Mouse (Mus musculus): ENCODE results near the gene Spc25.

Gene Spc25

DNA sequence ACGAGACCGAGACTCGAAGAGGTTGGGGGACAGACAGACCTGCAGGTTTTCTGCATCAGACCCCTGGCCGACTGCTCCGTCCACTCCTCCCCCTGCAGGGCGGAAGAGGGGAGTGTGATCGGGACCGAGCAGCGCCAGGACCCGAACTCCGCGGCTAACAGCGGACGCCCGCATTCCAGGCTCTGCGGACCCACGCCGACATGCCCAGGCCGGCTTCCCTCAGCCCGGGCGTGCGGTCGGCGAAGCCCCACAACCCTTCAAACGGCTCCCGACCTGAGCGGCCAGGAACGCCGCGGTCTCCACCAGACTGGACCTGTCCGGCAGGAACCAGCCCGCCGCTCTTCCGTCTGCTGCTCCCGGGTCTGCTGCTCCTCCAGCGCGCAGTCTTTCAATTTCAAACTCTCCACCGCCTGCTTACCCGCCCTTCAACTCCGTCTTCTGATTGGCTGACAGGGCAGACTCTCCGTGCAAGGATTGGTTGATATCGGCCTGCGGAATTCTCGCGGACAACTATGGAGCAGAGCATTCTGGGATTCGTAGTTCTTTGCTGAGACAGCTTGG, at the start of gene Spc25:
TSS of gene Spc25 (minus strand) at position 404 of the 561 bp plus-strand sequence.
- peak; percentile 84 for DNase-seq (ENCODE audit: low read depth, low spot score)

DNA sequence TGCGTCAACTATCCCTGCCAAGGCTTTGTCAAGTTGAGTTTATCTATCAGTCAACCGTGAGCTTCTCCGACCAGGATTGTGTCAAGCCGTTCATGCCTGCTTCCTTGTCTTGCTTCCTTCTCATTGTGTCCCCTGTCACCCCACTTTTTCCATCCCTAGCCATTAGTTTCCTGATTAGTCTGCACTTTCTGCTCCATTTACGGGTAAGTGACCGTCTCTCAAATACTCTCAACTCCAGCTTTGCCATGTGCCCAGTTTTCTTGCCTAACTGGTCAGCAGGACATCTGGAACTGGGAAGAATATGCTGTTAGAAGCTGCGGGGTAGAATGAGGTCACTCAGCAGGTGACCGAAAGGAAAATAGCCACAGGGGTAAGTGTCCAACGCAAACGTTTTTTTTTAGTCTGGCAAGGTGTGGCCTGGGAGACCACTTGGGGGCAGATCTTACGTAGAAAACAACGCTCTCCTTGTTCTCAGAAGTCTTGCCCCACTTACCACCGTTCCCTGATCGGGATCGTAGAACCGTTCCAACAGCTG, 42.3 kb upstream of the Spc25 start:
- DNase-seq (ENCODE audit: low read depth, low spot score): no peak

DNA sequence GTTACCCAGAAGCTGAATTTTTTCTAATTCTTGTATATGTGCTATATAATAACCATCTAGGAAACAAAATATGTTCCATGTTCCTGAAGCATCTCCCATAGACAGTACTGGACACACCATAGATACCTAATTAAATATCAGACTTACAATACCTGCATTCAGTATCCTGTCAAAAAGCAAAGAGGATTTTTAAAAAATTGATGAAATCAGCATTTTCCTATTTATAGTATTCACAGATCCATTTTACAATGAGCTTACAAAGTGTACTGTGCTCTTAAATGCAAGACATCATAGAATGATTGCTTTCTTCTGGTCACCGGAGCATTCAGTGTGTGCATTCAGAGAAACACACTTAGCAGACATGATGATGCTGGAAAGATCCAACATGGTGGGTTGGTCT, 41.1 kb upstream of the Spc25 start:
- DNase-seq (ENCODE audit: low read depth, low spot score): no peak

DNA sequence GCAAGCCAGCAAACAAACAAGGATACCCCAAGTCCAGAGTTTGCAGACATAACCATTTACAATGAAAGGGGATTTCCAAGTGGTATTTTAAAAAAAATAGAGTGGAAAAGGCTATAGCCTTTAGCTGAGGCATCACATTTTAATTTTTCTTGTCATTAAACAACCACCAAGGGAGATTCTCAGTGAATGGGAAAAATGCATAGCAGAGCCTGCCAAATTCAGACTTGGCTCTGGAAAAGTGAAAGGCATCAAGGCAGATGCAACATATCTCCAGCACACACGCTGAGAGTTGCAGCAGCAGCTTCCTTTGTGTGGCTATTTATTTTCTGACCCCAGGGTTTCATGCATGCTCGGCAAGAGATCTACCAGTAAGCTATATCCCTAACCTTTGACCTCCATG, 38.9 kb upstream of the Spc25 start:
- DNase-seq (ENCODE audit: low read depth, low spot score): no peak

DNA sequence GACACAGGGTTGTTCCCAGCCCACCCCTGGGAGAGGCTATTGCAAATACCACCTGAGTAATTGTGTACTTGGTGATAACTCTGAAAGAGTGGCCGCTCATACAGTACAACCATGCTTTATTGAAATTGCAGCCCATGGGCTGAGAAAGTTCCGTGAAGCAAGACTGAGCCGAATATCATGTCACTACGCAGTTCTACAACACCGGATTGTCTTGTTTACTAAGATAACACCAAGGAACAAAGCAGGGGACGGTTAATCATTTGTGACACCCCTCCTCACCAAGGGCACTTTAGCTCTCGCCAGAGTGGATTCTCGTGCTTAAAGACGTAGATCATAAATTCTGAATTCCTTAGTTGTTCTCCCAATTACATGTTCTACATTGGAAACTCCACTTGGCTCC, 33.3 kb upstream of the Spc25 start:
- DNase-seq (ENCODE audit: low read depth, low spot score): no peak

DNA sequence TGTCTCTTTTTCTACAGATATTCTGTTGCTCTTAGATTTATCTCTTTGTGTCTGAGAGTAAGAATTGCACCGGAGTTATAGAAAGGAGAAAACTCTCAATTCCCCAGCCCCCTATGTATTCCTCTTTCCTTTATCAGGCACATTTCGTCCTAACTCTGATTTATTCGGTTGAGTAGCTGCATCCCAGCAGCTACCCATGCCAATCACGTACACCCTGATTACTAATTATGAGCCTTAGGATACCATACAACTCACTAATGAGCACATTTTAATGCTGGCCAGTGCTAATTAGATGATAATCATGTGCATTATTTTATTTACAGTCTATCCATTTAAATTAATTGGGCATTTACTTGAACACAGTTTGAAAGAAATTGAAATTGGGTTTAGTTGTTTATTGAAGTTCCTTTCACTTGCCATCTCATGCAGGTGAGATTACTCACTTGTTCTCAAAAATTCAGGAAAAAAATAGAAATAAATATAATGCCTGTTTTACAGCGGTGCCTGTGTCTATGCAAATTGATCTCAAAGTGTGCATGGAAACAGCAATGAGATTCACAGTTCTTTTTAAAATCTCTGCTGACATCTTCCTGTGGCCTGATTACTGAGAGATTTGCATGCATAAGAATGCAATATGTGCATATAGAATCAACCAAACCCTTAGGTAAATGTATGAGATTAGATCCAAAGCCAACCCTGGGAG, 29.1 kb upstream of the Spc25 start:
- no peak for DNase-seq (ENCODE audit: low read depth, low spot score)

DNA sequence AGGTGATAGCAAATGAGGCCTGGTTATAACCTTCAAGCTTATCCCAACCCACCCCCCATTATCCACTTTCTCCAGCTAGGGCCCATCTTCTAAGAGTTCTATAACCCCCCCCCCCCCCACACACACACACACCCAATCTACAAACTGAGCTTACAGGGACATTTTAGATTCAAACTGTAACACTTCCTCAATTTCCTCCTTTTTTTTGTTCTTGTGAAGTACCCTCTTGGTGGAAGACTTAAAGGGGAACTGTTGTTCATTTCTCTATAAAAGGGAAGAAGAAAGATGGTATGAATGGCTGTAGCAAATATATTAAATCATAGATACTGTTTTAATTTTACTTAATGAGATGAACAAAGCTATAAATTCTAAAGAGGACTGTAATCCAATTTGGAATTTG, 26.1 kb upstream of the Spc25 start:
- DNase-seq (ENCODE audit: low read depth, low spot score): no peak

DNA sequence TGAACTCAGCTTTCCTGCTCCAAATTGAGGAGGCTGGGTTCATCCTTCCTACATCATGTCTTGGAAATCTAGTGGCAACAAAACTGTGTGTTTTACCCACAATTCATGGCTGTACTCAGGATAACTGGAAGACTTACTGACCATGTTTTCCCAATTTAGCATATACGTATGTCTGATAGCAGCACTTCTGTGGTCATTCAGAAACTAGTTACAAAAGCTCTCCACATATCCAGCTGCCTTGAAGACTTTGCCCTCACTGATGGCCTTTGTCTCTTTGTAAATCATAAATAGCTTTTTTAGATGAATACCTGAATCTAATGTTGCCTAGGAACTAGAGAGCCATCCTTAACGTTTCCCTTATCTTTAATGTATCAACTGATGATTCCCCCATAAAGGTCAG, 24.1 kb upstream of the Spc25 start:
- no peak for DNase-seq (ENCODE audit: low read depth, low spot score)

DNA sequence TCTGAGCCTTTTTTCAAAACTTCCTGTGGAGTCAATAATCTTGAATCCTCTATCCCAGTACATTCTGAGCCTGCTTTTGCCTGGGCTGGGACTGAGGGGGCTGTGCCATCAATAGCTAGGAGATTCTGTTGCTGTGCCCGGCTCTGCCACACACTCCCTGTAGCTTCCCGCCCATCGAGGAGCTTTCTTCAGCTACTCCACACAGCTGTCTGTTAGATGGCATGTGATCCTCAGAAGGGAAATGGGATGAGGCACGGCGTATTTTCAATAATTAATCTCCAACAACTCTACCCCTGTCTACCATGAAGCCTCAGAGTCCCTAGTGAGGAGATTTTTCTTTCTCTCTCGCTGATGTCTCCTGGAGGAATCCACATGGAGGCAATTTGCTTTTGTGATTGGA, 22.6 kb upstream of the Spc25 start:
- no peak for DNase-seq (ENCODE audit: low read depth, low spot score)

DNA sequence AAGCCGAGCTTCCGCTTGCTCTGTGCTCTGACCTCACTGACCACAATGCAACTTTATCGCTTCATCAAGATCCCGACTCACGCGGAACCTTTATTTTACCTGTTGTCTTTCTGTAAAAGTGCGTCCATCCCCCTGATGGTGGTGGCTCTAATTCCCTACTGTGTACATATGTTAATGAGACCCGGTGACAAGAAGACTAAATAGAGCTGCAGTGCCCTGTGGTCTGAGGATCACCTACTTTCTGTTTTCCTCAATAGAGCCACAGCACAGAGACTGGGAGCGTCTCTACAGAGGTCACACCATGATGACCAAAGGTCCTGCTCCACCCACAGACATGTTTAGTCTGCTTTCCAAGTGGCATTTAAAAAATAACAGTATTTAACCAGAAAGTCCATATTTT, 20.9 kb upstream of the Spc25 start:
- no peak for DNase-seq (ENCODE audit: low read depth, low spot score)

DNA sequence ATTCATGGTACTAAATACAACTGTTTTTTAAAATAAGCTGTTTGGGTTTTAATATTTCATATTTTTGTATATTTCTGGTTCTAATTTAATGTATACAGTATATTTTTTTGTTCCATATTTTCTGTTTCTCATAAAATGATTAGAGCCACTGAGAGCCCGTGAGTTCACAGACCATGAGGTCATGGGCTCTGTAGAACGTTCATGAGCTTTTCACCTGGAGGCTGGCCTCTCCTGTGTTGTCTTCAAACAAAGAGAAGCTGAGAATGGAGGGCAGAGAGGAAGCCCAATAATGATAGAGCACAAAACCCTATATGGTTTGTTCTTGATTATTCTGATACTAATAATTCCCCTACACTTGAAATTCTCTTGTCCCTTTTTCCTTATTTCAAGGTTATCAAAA, 18.7 kb upstream of the Spc25 start:
- DNase-seq (ENCODE audit: low read depth, low spot score): no peak

DNA sequence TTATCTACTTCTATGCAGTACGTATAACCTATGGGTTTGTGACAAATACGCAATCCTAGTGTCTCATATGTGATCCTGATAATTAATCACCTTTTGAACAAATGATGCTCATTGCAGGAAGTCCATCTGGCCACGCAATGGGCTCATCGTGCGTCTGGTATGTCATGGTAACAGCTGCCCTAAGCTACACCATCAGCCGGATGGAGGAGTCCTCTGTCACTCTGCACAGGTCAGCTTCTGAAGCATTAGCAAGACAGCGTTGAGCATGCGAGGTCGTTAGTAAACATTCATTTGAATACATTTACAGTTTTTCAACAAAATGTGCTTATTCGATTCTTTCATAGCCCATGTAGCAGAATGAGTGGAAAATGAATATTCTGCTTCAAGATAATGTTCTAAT, 16.8 kb upstream of the Spc25 start:
- DNase-seq (ENCODE audit: low read depth, low spot score): no peak

DNA sequence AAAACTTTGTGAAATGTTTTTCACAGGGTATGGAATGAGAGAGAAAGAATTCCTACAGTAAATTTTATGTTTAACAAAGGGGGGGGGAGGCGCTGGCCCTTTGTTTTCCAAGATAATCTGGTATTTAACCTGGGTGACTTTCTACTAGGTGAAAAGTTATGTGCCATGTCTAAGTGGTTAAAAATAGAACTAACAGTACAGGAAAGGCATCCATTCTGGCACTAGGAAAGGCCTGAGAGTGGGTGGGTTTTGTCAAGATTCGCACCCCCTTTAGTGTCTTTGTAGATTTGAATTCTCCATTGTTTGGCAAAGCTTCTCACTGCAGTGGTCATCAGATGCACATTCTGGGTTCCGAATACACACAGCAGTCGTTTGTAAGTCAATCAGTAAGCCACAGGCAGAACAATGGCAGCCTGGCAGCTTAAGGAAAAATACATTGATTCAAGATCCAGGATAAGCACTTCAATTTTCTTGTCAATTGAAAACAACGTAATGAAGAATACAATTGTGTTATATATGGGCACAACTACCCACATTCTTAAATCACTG, 15.9 kb upstream of the Spc25 start:
- DNase-seq (ENCODE audit: low read depth, low spot score): no peak

DNA sequence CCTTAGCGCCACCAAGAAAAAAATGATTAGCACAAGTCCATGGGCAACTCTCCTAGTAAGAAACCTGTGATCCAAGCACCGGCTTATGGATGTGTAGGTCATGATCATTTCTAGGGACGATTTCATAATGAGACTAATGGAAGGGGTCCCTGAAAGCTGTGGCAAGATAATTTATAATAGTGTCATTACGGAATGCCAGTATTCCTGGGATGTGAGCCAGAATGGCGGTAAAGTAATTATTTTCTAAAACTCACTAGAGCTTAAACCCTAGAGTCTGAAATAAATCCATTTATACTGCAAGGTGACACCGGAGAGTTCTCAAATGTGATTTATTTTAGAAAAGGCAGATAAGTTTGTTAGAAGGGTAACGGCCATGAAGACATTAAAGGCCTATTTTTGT, 9.2 kb upstream of the Spc25 start:
- DNase-seq (ENCODE audit: low read depth, low spot score): no peak

DNA sequence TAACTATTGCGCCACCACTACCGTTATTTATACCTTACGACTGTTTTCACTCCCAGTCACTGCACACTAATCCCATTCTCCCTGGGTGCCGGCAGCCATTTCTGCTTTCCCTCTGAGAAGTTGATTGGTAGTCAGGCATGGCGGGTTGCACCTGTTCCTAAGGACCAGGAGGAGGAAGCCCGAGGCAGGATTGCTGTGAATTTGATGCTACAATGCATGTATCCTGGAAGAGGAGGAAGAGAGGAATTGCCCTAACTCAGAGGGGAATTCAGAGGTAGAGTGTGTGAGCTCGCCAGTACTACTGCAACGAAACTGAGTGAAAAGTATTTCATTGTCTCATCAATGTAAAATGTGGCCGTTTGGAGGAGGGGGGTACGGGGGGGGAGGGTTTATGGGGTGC, 6.7 kb upstream of the Spc25 start:
- DNase-seq (ENCODE audit: low read depth, low spot score): no peak

DNA sequence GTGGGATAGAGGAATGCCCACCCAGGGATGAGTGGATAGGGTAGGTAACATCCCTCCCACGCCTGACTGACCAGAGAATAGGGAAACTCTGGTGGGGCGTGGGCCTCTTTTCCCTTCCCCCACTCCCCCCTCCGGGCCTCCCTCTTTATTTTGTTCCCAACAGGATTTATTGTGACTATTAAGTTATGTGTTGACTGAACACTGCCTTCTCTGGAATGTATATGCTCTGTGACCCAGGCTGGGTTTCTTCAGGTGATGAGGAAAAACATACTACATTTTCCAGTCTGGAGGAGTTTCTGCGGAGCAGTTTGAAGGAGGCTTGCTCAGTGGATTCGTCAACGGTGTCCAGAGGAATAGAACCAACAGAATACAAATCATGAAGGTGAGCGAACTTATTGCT, 4.8 kb upstream of the Spc25 start, which contains the start of gene G6pc2:
TSS of gene G6pc2 (plus strand) at position 301 of the 400 bp plus-strand sequence.
- DNase-seq (ENCODE audit: low read depth, low spot score): no peak

DNA sequence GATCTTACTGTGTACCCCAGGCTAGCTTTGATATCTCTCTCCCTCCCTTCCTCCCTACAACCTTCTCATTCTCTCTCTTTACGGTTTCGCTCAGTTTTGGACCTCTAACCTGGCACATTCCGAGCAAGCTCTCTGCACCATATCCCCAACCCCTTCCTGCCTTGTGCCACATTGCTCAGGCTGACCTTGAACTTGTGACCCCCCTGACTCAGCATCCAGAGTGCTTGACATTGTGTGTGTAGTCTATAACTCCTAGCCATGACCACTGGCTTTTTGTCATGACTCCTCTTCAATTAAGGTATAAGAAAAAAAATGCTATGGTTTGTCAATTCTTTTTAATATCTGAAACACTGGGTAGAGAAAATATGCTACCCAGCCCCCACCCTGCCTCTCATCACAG, 3.7 kb upstream of the Spc25 start:
- no peak for DNase-seq (ENCODE audit: low read depth, low spot score)

DNA sequence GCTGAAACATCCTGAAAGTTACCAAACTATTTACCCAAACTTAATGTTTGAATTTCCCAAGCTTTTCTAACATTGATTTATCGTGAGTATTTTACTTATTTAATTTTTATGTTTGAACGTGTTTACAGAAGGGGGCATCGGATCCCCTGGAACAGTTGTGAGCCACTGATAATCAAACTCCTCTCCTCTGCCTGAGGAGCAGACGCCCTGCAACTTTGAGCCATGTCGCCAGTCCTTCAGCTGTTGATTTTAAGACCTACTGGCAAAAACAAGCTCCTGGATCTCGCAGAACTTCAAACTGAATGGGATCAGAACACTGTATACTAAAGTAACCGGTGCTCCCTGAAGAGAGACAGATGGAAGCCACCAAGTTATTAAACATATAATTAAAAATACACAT, 529 bp upstream of the Spc25 start:
- no peak for DNase-seq (ENCODE audit: low read depth, low spot score)

DNA sequence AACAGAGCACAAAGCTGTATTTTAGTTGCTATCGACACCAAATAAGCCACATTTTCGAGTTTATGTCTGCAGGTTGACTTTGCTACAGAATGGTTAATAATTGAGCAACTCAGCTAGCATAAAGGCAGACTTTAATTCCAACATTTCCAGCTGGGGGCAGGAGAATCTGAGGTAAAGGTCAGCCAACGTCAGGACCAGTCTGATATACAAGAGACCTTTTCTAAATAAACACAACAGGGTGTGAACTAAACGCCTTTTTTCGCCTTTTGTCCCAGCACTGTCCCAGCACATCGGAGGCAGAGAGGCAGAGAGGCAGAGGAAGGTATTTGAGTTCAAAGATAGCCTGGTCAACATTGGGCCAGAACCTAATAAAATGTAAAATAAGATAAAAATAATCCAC, 809 bp downstream of the Spc25 start:
- DNase-seq (ENCODE audit: low read depth, low spot score): no peak

DNA sequence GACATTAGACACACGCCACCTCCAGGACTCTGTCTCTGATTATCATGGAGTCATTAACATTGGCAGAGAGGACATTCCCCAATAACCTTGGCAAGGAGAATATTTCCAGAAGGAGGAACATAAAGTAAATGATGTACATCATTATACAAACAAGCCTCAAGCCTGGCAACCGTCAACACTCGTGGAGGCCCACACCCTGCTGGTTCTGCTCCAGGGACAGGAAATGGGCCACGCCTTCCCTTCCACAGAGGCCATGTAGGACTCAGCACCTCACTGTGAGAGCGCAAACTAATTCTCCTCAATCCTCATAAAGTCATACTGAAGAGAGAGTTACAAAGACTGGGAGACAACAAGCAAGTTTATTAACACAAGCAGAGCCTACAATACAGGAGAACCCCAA, 12.4 kb downstream of the Spc25 start:
- DNase-seq (ENCODE audit: low read depth, low spot score): no peak

DNA sequence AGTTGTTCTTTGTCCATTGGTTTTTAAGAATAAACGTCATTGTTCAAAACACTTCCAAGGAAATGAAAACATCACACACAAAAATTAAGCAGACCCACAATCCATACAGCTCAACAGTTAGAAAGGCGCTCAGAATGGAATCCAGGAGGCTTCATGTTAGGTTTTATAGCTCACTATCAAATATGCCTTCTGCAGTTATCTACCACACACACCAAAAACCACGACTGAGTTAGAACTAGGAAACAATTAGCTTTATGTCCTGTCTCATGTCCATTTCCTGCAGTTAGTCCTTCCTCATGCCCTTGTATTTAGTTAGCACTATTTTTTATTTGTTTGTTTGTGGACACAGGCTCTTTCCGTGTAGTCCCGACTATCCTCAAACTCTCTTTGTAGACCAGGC, 14.9 kb downstream of the Spc25 start:
- no peak for DNase-seq (ENCODE audit: low read depth, low spot score)

DNA sequence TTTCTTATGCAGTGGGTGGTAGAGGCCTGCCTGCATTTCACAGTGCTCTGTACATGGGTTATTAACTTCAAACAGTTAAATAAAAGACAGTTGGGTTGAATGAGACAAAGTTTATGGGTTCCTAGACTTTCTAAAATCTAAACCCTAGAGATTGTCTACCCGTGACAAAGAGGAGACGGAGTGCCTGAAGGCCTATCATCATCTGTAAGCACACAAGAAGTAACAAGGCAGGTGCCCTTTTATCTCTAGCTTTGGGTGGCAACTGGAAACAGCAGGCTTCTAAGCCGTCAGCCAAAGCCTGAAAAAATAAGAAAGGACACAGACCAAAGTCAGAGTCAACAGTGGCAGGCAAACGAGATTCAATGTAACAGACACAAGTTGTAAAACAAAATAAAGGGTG, 16.8 kb downstream of the Spc25 start:
- DNase-seq (ENCODE audit: low read depth, low spot score): no peak

DNA sequence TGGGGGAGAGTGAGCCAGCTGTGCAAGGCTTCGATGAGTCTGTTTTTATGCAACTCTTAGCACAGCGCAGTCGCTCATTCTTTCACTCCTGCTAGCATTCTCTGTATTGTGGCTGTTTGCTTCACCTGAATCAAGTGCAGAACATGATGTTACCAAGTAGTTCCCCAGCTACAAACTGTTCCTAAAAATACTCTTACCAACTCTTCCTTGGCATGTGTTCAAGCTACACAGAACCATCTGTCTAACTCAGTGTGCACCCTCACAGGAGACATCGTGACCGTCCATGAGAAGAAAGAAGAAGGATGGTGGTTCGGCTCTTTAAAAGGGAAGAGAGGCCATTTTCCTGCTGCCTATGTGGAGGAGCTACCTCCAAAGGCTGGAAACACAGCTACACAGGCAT, 17.3 kb downstream of the Spc25 start:
- no peak for DNase-seq (ENCODE audit: low read depth, low spot score)
